Mouse (Mus musculus) midbrain, postnatal 0 days (tissue): Measurements from ENCODE around the gene Ston2. TPM values are rescaled to one million over a fixed set of nuclear protein-coding genes. Genes with fewer than 3 reads are reported as not detected.

ENCODE experiments used
- ATAC-seq: fragments of 200-750 bp; cut with Nextera tagmentation; 2 replicates; pipeline ENCODE4 v1.8.0; 2017; ENCODE audit warnings: moderate number of reproducible peaks, mild to moderate bottlenecking, moderate TSS enrichment, moderate library complexity; ENCODE audit not compliant: low FRiP score
- DNase-seq: peaks from one replicate; pipeline ENCODE4 v3.0.0-alpha.2; 2015; ENCODE audit warnings: low spot score
- H3K27ac ChIP-seq: fragments of 300-500 bp; sonication (generic); 2 replicates; pipeline ENCODE4 v1.5.1; 2014; ENCODE audit warnings: low read depth, mild to moderate bottlenecking, low read length, mixed read lengths
- H3K27me3 ChIP-seq: fragments of 300-500 bp; sonication (generic); 2 replicates; pipeline ENCODE4 v1.6.1; 2014; ENCODE audit warnings: low read length, control low read depth, mixed read lengths; ENCODE audit not compliant: insufficient read depth
- H3K36me3 ChIP-seq: fragments of 300-500 bp; sonication (generic); 2 replicates; pipeline ENCODE4 v1.6.1; 2014; ENCODE audit warnings: low read length, control low read depth, mixed read lengths; ENCODE audit not compliant: insufficient read depth
- H3K4me1 ChIP-seq: fragments of 300-500 bp; sonication (generic); 2 replicates; pipeline ENCODE4 v1.6.1; 2014; ENCODE audit warnings: mild to moderate bottlenecking, control low read depth, antibody characterized with exemption, low read length, mixed read lengths; ENCODE audit not compliant: insufficient read depth
- H3K4me2 ChIP-seq: fragments of 300-500 bp; sonication (generic); 2 replicates; pipeline ENCODE4 v1.6.1; 2014; ENCODE audit warnings: low read depth, mild to moderate bottlenecking, low read length, mixed read lengths; ENCODE audit not compliant: poor library complexity, severe bottlenecking
- H3K4me3 ChIP-seq: fragments of 300-500 bp; sonication (generic); 2 replicates; pipeline ENCODE4 v1.5.1; 2014; ENCODE audit warnings: low read depth, mild to moderate bottlenecking, low read length, moderate library complexity
- H3K9ac ChIP-seq: fragments of 300-500 bp; sonication (generic); replicated peaks from 2 replicates; pipeline ENCODE4 v1.6.1; 2014; ENCODE audit warnings: mild to moderate bottlenecking, low read length, moderate library complexity, mixed read lengths; ENCODE audit not compliant: poor library complexity, severe bottlenecking
- H3K9me3 ChIP-seq: fragments of 300-500 bp; sonication (generic); 2 replicates; pipeline ENCODE4 v1.6.1; 2016; ENCODE audit warnings: low read length, control low read depth
- CTCF ChIP-seq: IDR thresholded peaks from 2 replicates; pipeline ENCODE4 v1.5.1; 2016; ENCODE audit warnings: antibody characterized with exemption, mild to moderate bottlenecking
- WGBS: fragments of 180-500 bp; shearing (Covaris S2); extraction: QIAGEN DNeasy Blood & Tissue Kit; methylation state at CpG from one replicate; pipeline ENCODE4 v1.1.7; 2014; 5-methylcytosine and 5-hydroxymethylcytosine counted together
- polyA plus RNA-seq: library from polyadenylated mRNA; unstranded; fragments of >200 nt; fragmentation: Nextera tagmentation; extraction: Ambion mirVana; gene quantifications from 2 replicates; pipeline ENCODE4 v1.2.1, GENCODE M21; 2015
- total RNA-seq: library from RNA; depleted of rRNA; stranded (reverse); fragments of >200 nt; gene quantifications from 2 replicates; pipeline ENCODE4 v1.2.3, GENCODE M21; 2014

The Ston2 gene
- total and polyA plus RNA-seq, 2 experiments from 2014 or later, result 7.4 to 16.8 TPM

DNA sequence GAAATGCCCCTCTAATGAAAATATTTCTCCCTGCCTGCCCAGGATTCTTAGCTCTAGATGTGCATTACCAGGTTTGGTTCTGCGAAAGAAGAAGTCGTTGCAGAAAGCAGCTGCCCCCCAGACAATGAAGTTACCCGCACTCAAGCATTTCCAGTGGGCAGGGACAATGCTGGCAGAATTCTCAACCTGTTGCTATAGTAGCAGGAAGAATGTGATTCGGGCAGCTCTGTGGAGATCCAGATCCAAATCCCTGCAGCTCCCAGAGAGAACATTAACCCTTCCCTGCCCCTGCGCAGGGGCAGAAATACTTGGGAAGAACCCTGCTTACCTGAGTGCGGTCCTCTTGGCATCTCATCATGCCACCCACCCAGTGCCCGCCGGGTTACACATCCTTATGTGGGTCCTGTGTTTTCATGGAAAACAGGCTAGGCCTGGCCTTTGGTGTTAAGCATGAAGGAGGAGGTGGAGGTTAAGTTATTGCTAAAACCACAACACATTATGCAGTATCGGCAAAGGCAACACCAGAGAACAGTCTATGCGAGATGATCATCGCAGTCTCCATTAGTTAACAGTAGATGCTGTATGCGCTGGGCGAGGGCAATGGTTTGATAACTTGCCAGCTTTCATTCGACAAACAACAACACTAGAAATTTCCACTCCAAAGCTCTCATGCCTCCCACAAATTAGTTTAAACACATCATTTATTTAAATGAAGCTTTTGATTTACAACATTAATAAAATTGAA lies 108.7 kb downstream of the Ston2 start:
- Histone ChIP-seq H3K9ac (no peak overlapping the region), H3K27ac (peak overlapping the region; percentile 55; the same call in 1 of the 2 replicates), H3K9me3 (no peaks in the 10 kb centered on the region), H3K27me3 (no peaks in the 10 kb centered on the region), H3K4me1 (peaks cover 9% of the 10 kb centered on the region; the same call in 1 of the 2 replicates), H3K4me2 (peak overlapping the region; percentile 16; the same call in 1 of the 2 replicates), H3K4me3 (no peak overlapping the region), H3K36me3 (no peaks in the 10 kb centered on the region)
- no peak for TF ChIP-seq CTCF
- peak; percentile 79 for DNase-seq
- WGBS, result 17% methylated on average over 14 of the region's 14 CpGs
- ATAC-seq, result peak; percentile 52; the same call in 1 of the 2 replicates

DNA sequence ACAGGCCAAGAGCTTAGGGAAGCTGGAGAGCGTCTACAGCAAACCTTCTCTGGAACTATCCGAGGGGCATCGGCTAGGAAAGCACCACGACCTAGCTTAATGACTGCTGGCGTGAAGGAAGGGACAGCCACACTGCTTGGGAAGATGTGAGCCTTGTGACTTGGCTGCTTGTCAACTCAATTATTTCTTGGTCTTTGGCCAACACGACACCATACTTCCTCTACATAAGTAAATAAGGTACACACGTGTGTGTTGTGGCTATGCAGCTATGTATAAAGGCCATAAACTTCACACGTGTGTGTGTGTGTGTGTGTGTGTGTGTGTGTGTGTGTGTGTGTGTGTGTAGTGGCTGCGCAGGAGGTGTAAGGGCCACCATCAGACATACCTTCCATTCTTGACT lies 112.2 kb downstream of the Ston2 start:
- TF ChIP-seq CTCF, result no peak
- no peak for ATAC-seq
- Histone ChIP-seq H3K9ac (no peak overlapping the region), H3K9me3 (no peaks in the 10 kb centered on the region), H3K36me3 (no peaks in the 10 kb centered on the region), H3K4me1 (no peaks in the 10 kb centered on the region; the same call in 1 of the 2 replicates), H3K4me3 (no peak overlapping the region), H3K27me3 (no peaks in the 10 kb centered on the region), H3K27ac (no peak overlapping the region), H3K4me2 (no peak overlapping the region)
- 71% methylated on average over 9 of the region's 9 CpGs for WGBS
- DNase-seq, result peak; percentile 69

- TF ChIP-seq CTCF, result peak; percentile 47
- Histone ChIP-seq H3K4me2 (no peak overlapping the region), H3K27me3 (no peaks in the 10 kb centered on the region), H3K36me3 (no peaks in the 10 kb centered on the region), H3K9ac (no peak overlapping the region), H3K27ac (no peak overlapping the region), H3K9me3 (no peaks in the 10 kb centered on the region), H3K4me3 (no peak overlapping the region), H3K4me1 (no peaks in the 10 kb centered on the region; the same call in 1 of the 2 replicates)
- no peak for ATAC-seq
- DNase-seq, result no peak
- WGBS, result 76% methylated on average over 6 of the region's 6 CpGs
Measured at GRCm38 (mm10) chr12:91673141-91673540, 115.0 kb downstream of the Ston2 start.

GRCm38 (mm10) chr12:91672528-91672927 lies 115.7 kb downstream of the Ston2 start:
- no peaks in the 10 kb centered on the region for H3K9me3 ChIP-seq
- TF ChIP-seq CTCF, result no peak
- no peak overlapping the region for H3K27ac ChIP-seq
- no peaks in the 10 kb centered on the region for H3K36me3 ChIP-seq
- no peak overlapping the region for H3K9ac ChIP-seq
- 71% methylated on average over 7 of the region's 7 CpGs for WGBS
- DNase-seq (peak; percentile 83), ATAC-seq (peak; percentile 70)
- no peaks in the 10 kb centered on the region for H3K27me3 ChIP-seq
- H3K4me1 ChIP-seq, result no peaks in the 10 kb centered on the region; the same call in 1 of the 2 replicates
- no peak overlapping the region for H3K4me3 ChIP-seq
- H3K4me2 ChIP-seq, result no peak overlapping the region

DNA sequence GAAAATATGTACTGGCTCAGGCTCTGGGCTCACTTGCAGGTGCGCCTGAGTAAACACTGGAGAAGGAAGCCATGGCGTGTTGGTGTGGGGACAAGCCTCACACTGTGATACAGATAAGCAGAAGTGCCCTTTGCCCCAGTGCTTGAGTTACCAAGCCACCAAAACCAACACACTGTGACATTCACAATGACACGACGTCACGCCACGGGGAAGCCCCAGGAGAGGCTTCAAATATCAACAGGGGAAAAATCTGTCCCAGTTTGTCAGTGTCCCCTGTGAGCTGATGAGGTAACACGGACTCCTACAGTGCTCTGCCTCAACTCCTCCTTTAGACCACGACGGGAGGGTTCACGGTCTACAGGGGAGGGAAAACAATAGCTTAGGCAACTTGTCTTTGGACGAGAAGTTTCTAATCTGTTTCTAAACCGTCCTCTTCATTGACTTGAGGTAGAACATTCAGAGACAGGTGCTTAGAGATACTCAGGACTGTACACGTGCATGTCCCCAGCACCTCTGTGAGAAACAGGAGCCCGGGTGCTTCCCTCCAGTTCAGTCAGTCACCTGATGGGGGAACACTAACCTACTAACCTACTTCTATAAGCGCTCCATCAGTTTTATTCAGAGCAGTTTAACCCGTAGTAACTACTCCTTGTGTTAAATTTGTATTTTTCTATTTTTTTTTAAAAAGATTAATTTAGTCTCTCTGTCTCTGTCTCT lies 119.5 kb downstream of the Ston2 start:
- Histone ChIP-seq H3K4me3 (no peak overlapping the region), H3K36me3 (no peaks in the 10 kb centered on the region), H3K27ac (no peak overlapping the region), H3K4me1 (no peaks in the 10 kb centered on the region; the same call in 1 of the 2 replicates), H3K9me3 (no peaks in the 10 kb centered on the region), H3K4me2 (no peak overlapping the region), H3K9ac (no peak overlapping the region), H3K27me3 (no peaks in the 10 kb centered on the region)
- ATAC-seq (no peak), DNase-seq (no peak)
- no peak for TF ChIP-seq CTCF
- WGBS, result 50% methylated on average over 16 of the region's 16 CpGs

- Histone ChIP-seq H3K9ac (no peak overlapping the region), H3K4me3 (no peak overlapping the region), H3K36me3 (no peaks in the 10 kb centered on the region), H3K4me2 (no peak overlapping the region), H3K27ac (no peak overlapping the region), H3K9me3 (no peaks in the 10 kb centered on the region), H3K27me3 (no peaks in the 10 kb centered on the region), H3K4me1 (no peaks in the 10 kb centered on the region; the same call in 1 of the 2 replicates)
- ATAC-seq (no peak), DNase-seq (no peak)
- TF ChIP-seq CTCF, result no peak
- 69% methylated on average over 7 of the region's 7 CpGs for whole genome bisulfite sequencing
Measured at GRCm38 (mm10) chr12:91667741-91668140, 120.4 kb downstream of the Ston2 start.
